Mouse (Mus musculus) urinary bladder, postnatal 14 days (tissue): ENCODE measurements around the gene Gab1.

Experiments used
- DNase-seq: peaks from one replicate; pipeline ENCODE4 v3.0.0; 2021; ENCODE audit warnings: low spot score

The Gab1 gene

GRCm38 (mm10) chr8:80872688-80873087 lies 7.6 kb downstream of the Gab1 start:
- DNase-seq = no peak

- DNase-seq = no peak
Measured at GRCm38 (mm10) chr8:80871400-80871799, 8.9 kb downstream of the Gab1 start.

GRCm38 (mm10) chr8:80870535-80871204 lies 9.6 kb downstream of the Gab1 start:
- no peak for DNase-seq

GRCm38 (mm10) chr8:80869881-80870328 lies 10.4 kb downstream of the Gab1 start:
- no peak for DNase-seq

- no peak for DNase-seq
Measured at GRCm38 (mm10) chr8:80868801-80869323, 11.5 kb downstream of the Gab1 start.

- DNase-seq = no peak
Measured at GRCm38 (mm10) chr8:80868006-80868702, 12.2 kb downstream of the Gab1 start.

GRCm38 (mm10) chr8:80867598-80867997 lies 12.7 kb downstream of the Gab1 start:
- peak; percentile 58 for DNase-seq

GRCm38 (mm10) chr8:80865181-80865784 lies 15.0 kb downstream of the Gab1 start:
- DNase-seq = no peak

GRCm38 (mm10) chr8:80863393-80863792 lies 16.9 kb downstream of the Gab1 start:
- DNase-seq = peak; percentile 65

- no peak for DNase-seq
Measured at GRCm38 (mm10) chr8:80859180-80859775, 21.0 kb downstream of the Gab1 start.

- DNase-seq = no peak
Measured at GRCm38 (mm10) chr8:80857851-80858367, 22.4 kb downstream of the Gab1 start.

GRCm38 (mm10) chr8:80857128-80857527 lies 23.2 kb downstream of the Gab1 start:
- no peak for DNase-seq

- peak; percentile 62 for DNase-seq
Measured at GRCm38 (mm10) chr8:80856606-80857005, 23.7 kb downstream of the Gab1 start.

GRCm38 (mm10) chr8:80853622-80854021 lies 26.7 kb downstream of the Gab1 start:
- peak; percentile 82 for DNase-seq

GRCm38 (mm10) chr8:80853208-80853607 lies 27.1 kb downstream of the Gab1 start:
- DNase-seq = peak; percentile 77

- peak; percentile 59 for DNase-seq
Measured at GRCm38 (mm10) chr8:80852412-80853165, 27.7 kb downstream of the Gab1 start.

GRCm38 (mm10) chr8:80851648-80852047 lies 28.7 kb downstream of the Gab1 start:
- DNase-seq = no peak

GRCm38 (mm10) chr8:80850013-80850412 lies 30.3 kb downstream of the Gab1 start:
- DNase-seq = no peak

GRCm38 (mm10) chr8:80848631-80849030 lies 31.7 kb downstream of the Gab1 start:
- DNase-seq = no peak

- peak; percentile 81 for DNase-seq
Measured at GRCm38 (mm10) chr8:80847912-80848311, 32.4 kb downstream of the Gab1 start.

- no peak for DNase-seq
Measured at GRCm38 (mm10) chr8:80845284-80845683, 35.0 kb downstream of the Gab1 start.
